Mouse (Mus musculus) ES-E14 (cell line): ENCODE data around the gene Nfkbil1. TPM values are rescaled to one million over a fixed set of nuclear protein-coding genes. Genes with fewer than 3 reads are reported as not detected.
A peak's percentile ranks its signal among the peaks of the same experiment; 100 is the strongest.

ENCODE experiments used
- DNase-seq: peaks from one replicate; pipeline ENCODE4 v3.0.0-alpha.2; 2013; ENCODE audit warnings: low read depth, low spot score
- H3K27ac ChIP-seq: 2 replicates; pipeline ENCODE4 v1.5.1; 2012; ENCODE audit warnings: low read depth, mild to moderate bottlenecking, low read length, moderate library complexity, mixed read lengths; ENCODE audit not compliant: poor library complexity, insufficient read depth, severe bottlenecking
- H3K36me3 ChIP-seq: 2 replicates; pipeline ENCODE4 v1.6.1; 2012; ENCODE audit warnings: mild to moderate bottlenecking, low read length, moderate library complexity, mixed read lengths; ENCODE audit not compliant: control insufficient read depth, poor library complexity, insufficient read depth, severe bottlenecking
- H3K4me1 ChIP-seq, 2 experiments: fragments of 150-350 bp in 1 of 2; sonication (generic) in 1 of 2; 2 replicates each; pipeline ENCODE4 v1.6.1; 2012; ENCODE audit warnings: low read length in 2 of 2, mild to moderate bottlenecking in 1 of 2, mixed read lengths in 1 of 2; ENCODE audit not compliant: control insufficient read depth in 2 of 2, insufficient read depth in 2 of 2, poor library complexity in 1 of 2
- H3K4me3 ChIP-seq, 2 experiments: fragments of 150-350 bp in 1 of 2; sonication (generic) in 1 of 2; 2 replicates each; pipeline ENCODE4 v1.5.1; 2012; ENCODE audit warnings: low read length in 2 of 2, low read depth in 1 of 2, mild to moderate bottlenecking in 1 of 2, mixed read lengths in 1 of 2; ENCODE audit not compliant: insufficient read depth in 1 of 2, poor library complexity in 1 of 2, severe bottlenecking in 1 of 2
- H3K9ac ChIP-seq: 2 replicates; pipeline ENCODE4 v1.6.1; 2012; ENCODE audit warnings: low read depth, mild to moderate bottlenecking, low read length, mixed read lengths; ENCODE audit not compliant: poor library complexity, insufficient read depth, severe bottlenecking
- H3K9me3 ChIP-seq: fragments of 150-350 bp; sonication (generic); 2 replicates; pipeline ENCODE4 v1.6.1; 2012; ENCODE audit warnings: low read depth, mild to moderate bottlenecking, low read length; ENCODE audit not compliant: control insufficient read depth, insufficient read depth
- CHD2 ChIP-seq: IDR thresholded peaks from 2 replicates; pipeline ENCODE4 v1.6.1; 2014; ENCODE audit warnings: mild to moderate bottlenecking, low read depth, low read length, inconsistent platforms
- HCFC1 ChIP-seq: IDR thresholded peaks from 2 replicates; pipeline ENCODE4 v1.6.1; 2012; ENCODE audit warnings: low read length, inconsistent platforms, borderline replicate concordance; ENCODE audit not compliant: insufficient read depth
- MAFK ChIP-seq: IDR thresholded peaks from 2 replicates; pipeline ENCODE4 v1.6.1; 2014; ENCODE audit warnings: mild to moderate bottlenecking, low read depth, low read length, inconsistent platforms; ENCODE audit not compliant: insufficient read depth
- ZC3H11A ChIP-seq: IDR thresholded peaks from 2 replicates; pipeline ENCODE4 v1.6.1; 2012; ENCODE audit warnings: low read depth, mild to moderate bottlenecking, inconsistent platforms, low read length, borderline replicate concordance
- ZNF384 ChIP-seq: IDR thresholded peaks from 2 replicates; pipeline ENCODE4 v1.6.1; 2012; ENCODE audit warnings: low read depth, low read length, inconsistent platforms
- in situ Hi-C, 2 experiments: fragments of 600-800 bp; cut with MboI; formaldehyde crosslinking; loops; one replicate each; pipeline ENCODE4 v1.15.1; 2025; ENCODE audit warnings: low sequenced_read_pairs in 2 of 2, inconsistent platforms in 1 of 2; ENCODE audit not compliant: unreplicated experiment in 2 of 2
- total RNA-seq: library from RNA; depleted of rRNA; stranded (reverse); fragments of 300-350 nt; gene quantifications from 2 replicates; pipeline ENCODE4 v1.2.3, GENCODE M21; 2012

Nfkbil1 gene
- total RNA-seq, 1 experiment, result 6.1 TPM

DNA sequence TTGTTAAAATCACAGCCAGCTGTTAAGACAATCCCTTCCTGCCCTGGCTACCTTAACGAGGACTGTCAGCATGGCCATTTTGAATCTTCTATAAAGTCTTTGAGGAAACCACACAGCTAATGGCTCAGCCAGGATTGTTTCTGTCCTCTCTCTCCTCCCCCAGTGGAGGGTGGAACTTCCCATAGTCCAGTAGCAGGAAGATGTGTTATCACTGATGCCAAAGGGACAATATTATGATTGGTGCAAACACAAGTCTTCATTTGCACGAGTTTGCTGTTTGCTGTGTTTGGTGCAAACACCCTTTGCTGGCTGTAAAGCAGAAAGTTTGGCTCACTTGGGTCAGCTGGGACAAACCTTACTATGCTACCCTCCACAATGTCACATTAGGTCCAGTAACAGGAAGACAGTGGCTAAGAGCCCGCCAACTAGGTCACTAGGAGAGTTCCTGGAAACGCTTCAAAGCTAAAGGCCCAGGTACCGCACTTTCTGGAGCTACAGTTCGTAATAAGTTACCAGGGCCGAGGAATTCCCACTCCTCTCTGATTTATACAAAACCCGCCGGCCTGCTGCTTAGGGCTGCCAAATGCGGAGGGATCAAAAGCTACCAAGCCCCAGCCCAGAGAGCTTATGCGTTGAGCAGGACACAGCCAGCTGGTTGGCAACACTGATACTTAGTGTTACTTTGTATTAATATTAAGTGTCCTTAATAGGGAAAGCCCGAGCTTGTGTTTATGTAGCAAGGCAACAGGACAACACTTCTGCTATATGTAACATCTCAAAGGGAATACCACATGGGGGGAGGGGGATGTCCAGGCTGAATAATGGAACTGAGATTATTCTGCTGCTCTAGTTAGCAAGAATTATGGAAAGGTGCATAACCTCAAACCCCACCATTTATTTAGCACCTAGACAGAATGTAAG, 5.1 kb upstream of the Nfkbil1 start:
- TF ChIP-seq ZC3H11A (no peak), CHD2 (0 out of 2 replicates have a peak, but pooled peaks have one; percentile 41)
- DNase-seq, result no peak
- in situ Hi-C loops, result no loop called here
- Histone ChIP-seq H3K9ac (peak overlapping the region; percentile 70), H3K4me1 (peaks cover 10 to 12% of the 10 kb centered on the region in 2 experiments; a peak in 2 of 4 replicates), H3K27ac (no peak overlapping the region; the same call in 1 of the 2 replicates), H3K4me3 (peak overlapping the region; percentile 95 to 96), H3K9me3 (no peaks in the 10 kb centered on the region), H3K36me3 (peaks cover 32% of the 10 kb centered on the region)

DNA sequence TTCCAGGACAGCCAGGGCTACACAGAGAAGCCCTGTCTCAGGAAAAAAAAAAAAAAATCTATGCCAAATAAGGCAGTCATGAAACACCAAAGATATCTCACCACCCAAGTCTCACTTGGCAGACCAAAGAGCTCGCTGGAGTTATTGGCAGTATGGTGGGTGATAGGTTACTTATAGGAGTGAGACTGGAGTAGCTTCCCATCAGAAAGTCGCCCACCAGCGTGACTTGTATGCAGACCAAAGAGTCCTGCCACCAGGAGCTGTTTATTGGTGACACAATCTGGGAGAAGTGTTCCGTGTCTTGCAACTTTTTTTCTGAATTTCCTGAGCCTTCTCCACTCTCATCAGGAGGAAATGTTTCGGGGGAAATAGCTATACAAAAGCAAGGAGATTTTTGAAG, 4.1 kb upstream of the Nfkbil1 start:
- no peak overlapping the region for H3K4me3 ChIP-seq
- in situ Hi-C loops, result no loop called here
- no peaks in the 10 kb centered on the region for H3K9me3 ChIP-seq
- H3K36me3 ChIP-seq, result peaks cover 23% of the 10 kb centered on the region
- peaks cover 10 to 11% of the 10 kb centered on the region in 2 experiments; a peak in 2 of 4 replicates for H3K4me1 ChIP-seq
- H3K9ac ChIP-seq, result no peak overlapping the region
- H3K27ac ChIP-seq, result no peak overlapping the region
- no peak for DNase-seq
- TF ChIP-seq CHD2, result no peak

DNA sequence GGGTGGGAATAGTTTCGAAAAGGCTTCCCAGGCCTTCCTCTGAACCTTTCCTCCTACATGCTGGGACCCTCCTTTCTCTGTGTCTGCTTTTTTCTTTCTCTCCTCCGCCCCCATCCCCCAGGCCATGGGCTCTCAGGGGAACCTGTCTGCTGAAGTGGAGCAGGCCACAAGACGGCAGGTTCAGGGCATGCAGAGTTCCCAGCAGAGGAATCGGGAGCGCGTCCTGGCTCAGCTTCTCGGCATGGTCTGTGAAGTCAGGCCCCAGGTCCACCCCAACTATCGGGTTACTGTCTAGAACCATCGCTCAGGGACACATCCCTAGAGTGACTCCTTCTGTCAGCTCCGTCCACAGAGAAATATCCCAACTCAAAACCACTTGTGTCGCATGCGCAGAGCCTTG, 1.9 kb upstream of the Nfkbil1 start:
- no peaks in the 10 kb centered on the region for H3K9me3 ChIP-seq
- H3K36me3 ChIP-seq, result peaks cover 1% of the 10 kb centered on the region; the same call in 1 of the 2 replicates
- TF ChIP-seq HCFC1, result no peak
- TF ChIP-seq ZNF384, result no peak
- TF ChIP-seq MAFK, result no peak
- no peak for TF ChIP-seq CHD2
- no peak for TF ChIP-seq ZC3H11A
- H3K4me1 ChIP-seq, result no peaks in the 10 kb centered on the region; a peak in 1 of 4 replicates
- in situ Hi-C loops, result no loop called here
- no peak overlapping the region for H3K9ac ChIP-seq
- H3K27ac ChIP-seq, result no peak overlapping the region
- no peak for DNase-seq
- H3K4me3 ChIP-seq, result no peak overlapping the region

DNA sequence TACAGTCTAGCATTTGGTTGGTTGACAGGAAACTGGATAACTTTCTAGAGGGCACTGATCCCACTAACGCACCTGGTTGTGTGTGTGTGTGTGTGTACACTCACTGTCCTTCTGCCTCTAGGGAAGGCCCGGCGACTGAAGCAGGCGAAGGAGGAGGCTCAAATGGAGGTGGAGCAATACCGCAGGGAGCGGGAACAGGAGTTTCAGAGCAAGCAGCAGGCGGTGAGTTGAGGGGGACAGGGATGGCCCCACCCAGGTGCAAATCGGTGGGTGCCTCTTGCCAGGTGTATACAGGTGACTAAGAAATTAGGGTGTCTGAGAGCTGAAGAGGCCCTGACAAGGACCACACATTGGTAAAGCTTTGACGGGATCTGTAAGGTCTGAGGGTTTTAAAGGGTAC, 1.4 kb upstream of the Nfkbil1 start:
- no peak for DNase-seq
- Histone ChIP-seq H3K4me3 (no peak overlapping the region), H3K9me3 (no peaks in the 10 kb centered on the region), H3K36me3 (no peaks in the 10 kb centered on the region), H3K27ac (no peak overlapping the region), H3K4me1 (no peaks in the 10 kb centered on the region; a peak in 1 of 4 replicates), H3K9ac (no peak overlapping the region)
- in situ Hi-C loops, result no loop called here
- TF ChIP-seq ZC3H11A (no peak), CHD2 (no peak)

DNA sequence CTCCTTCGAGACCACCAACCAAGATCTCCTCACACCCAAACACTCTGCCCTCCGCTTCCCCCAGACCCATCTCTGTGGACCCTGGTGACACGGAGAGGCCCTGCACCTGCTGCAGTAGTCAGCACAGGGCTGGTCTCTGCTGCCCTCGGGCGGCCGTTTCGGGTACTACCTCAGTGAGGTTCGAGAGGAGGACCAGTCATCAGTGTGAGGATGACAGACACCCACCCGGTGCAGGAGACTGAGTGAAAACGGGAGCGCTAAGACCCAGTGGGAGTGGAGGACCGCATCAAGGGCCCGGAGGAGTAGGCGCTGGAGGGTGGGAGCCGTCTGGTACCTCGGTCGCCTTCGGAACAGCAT, 776 bp upstream of the Nfkbil1 start:
- no peaks in the 10 kb centered on the region for H3K9me3 ChIP-seq
- no peaks in the 10 kb centered on the region for H3K36me3 ChIP-seq
- peak overlapping the region; percentile 26; the same call in 1 of the 2 replicates for H3K27ac ChIP-seq
- in situ Hi-C loops, result no loop called here
- DNase-seq, result peak; percentile 87
- H3K9ac ChIP-seq, result peak overlapping the region; percentile 73
- H3K4me1 ChIP-seq, result peaks cover 0 to 2% of the 10 kb centered on the region in 2 experiments; a peak in 1 of 4 replicates
- TF ChIP-seq HCFC1 (0 out of 2 replicates have a peak, but pooled peaks have one; percentile 37), MAFK (no peak), CHD2 (no peak), ZC3H11A (peak; percentile 49; the same call in 1 of the 2 replicates)
- peak overlapping the region; percentile 74 to 76 for H3K4me3 ChIP-seq
